Mouse (Mus musculus): ENCODE measurements around the gene Unc13d.
"Not testable (repeated sequence)": the region's sequence is repeated elsewhere in the genome, so short reads cannot be mapped to it uniquely, and the experiment has no call there.

The Unc13d gene

GRCm38 (mm10) chr11:116077446-116078204 is at the start of gene Unc13d:
Gene Unc13d, minus strand, starts transcription at chr11:116077961.
- peak in 1 of 2 experiments; percentile 50 for DNase-seq

GRCm38 (mm10) chr11:116126261-116126660 is 48.5 kb upstream of the Unc13d start:
- DNase-seq: no peak

- not testable (repeated sequence) for DNase-seq
These were observed 44.0 kb upstream of the Unc13d start for GRCm38 (mm10) chr11:116121731-116122245.

GRCm38 (mm10) chr11:116117819-116118218 is 40.1 kb upstream of the Unc13d start:
- peak in 1 of 2 experiments; percentile 37 for DNase-seq

GRCm38 (mm10) chr11:116117241-116117640 is 39.5 kb upstream of the Unc13d start:
- DNase-seq: no peak

- DNase-seq: no peak
These were observed 33.9 kb upstream of the Unc13d start for GRCm38 (mm10) chr11:116111611-116112203.

GRCm38 (mm10) chr11:116111067-116111466 is 33.3 kb upstream of the Unc13d start:
- DNase-seq: no peak

- no peak for DNase-seq
These were observed 32.8 kb upstream of the Unc13d start for GRCm38 (mm10) chr11:116110540-116110939.

- peak; percentile 47 to 60 for DNase-seq
These were observed 32.4 kb upstream of the Unc13d start for GRCm38 (mm10) chr11:116110131-116110530.

- DNase-seq: peak; percentile 44 to 49
These were observed 31.8 kb upstream of the Unc13d start for GRCm38 (mm10) chr11:116109441-116110081.

GRCm38 (mm10) chr11:116108464-116109137 is 30.8 kb upstream of the Unc13d start:
- DNase-seq: peak; percentile 46 to 59

- DNase-seq: no peak
These were observed 30.1 kb upstream of the Unc13d start for GRCm38 (mm10) chr11:116107777-116108285.

GRCm38 (mm10) chr11:116106963-116107776 is 29.4 kb upstream of the Unc13d start:
- peak in 1 of 2 experiments; percentile 23 for DNase-seq

GRCm38 (mm10) chr11:116106154-116106962 is 28.6 kb upstream of the Unc13d start:
- DNase-seq: no peak

GRCm38 (mm10) chr11:116105065-116105464 is 27.3 kb upstream of the Unc13d start:
- DNase-seq: no peak

GRCm38 (mm10) chr11:116104006-116104646 is 26.4 kb upstream of the Unc13d start:
- no peak for DNase-seq

GRCm38 (mm10) chr11:116103572-116103971 is 25.8 kb upstream of the Unc13d start:
- DNase-seq: no peak

- DNase-seq: no peak
These were observed 24.7 kb upstream of the Unc13d start for GRCm38 (mm10) chr11:116102472-116102871.

- DNase-seq: peak; percentile 45 to 53
These were observed 24.2 kb upstream of the Unc13d start for GRCm38 (mm10) chr11:116101931-116102381.

GRCm38 (mm10) chr11:116100839-116101238 is 23.1 kb upstream of the Unc13d start:
- DNase-seq: no peak
